Mouse (Mus musculus) kidney, adult 8-10 months (tissue): ENCODE measurements around the gene Gfod2.

Experiments used
- DNase-seq, 2 experiments: peaks; one replicate each; pipeline ENCODE4 v3.0.0; 2022

The Gfod2 gene

GRCm38 (mm10) chr8:105758277-105759108 is at the start of gene Gfod2:
Gfod2 (minus strand) TSS chr8:105758664.
- DNase-seq, result peak; percentile 97 to 99

GRCm38 (mm10) chr8:105807766-105808165 is 49.3 kb upstream of the Gfod2 start:
- peak; percentile 45 to 52 for DNase-seq

DNA sequence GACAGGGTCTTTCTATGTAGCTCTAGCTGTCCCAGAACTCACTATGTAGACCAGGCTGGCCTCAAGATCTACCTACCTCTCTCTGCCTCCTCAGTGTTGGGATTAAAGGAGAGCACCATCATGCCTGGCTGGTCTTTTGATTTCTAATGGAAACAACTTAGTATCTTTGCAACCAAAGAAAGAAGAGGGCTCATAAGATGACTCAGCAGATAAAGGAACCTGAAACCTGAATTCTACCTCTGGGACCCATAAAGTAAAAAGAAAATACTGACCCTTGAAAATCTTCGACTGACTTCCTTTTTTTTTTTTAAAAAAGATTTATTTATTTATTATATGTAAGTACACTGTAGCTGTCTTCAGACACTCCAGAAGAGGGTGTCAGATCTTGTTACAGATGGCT is 47.5 kb upstream of the Gfod2 start:
- DNase-seq, result no peak

DNA sequence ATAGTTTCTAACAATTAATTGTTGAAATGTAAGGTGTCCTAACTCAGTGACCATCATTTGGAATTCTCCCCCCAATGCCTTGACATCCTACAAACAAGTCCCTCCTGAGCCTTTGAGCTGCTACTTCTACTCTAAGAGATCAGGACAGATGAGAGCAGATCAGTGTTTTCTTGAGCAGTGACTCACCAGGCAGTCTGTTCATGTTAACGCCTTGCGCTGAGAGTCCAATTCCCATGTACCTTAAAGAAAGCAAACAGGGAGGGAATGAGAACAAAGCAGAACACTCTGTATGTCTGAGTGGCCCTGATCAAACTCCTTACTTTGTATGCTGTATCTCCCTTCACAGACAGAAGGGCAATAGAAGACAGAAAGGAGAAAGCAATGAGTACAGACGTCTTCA is 46.9 kb upstream of the Gfod2 start:
- no peak for DNase-seq

DNA sequence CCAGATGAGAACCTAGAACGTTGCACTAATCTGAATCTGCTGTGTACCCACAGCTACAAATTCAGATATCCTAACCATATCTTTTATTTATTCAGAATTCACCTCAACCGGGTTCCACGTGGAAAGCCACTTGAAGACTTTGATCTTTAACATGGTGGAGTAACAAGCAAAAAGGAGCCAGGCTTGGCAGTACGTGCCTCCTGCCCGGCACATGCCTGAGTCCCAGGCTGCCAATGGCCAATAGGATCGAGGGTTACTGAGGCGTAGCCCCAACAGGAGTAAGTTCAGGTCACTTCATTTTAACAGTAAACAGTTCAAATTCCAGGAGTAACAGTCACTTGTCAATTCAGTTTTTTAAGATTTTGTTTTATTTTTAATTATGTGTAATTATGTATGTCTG is 46.3 kb upstream of the Gfod2 start:
- DNase-seq, result peak; percentile 74 to 84

GRCm38 (mm10) chr8:105801153-105801904 is 42.9 kb upstream of the Gfod2 start:
- no peak for DNase-seq

DNA sequence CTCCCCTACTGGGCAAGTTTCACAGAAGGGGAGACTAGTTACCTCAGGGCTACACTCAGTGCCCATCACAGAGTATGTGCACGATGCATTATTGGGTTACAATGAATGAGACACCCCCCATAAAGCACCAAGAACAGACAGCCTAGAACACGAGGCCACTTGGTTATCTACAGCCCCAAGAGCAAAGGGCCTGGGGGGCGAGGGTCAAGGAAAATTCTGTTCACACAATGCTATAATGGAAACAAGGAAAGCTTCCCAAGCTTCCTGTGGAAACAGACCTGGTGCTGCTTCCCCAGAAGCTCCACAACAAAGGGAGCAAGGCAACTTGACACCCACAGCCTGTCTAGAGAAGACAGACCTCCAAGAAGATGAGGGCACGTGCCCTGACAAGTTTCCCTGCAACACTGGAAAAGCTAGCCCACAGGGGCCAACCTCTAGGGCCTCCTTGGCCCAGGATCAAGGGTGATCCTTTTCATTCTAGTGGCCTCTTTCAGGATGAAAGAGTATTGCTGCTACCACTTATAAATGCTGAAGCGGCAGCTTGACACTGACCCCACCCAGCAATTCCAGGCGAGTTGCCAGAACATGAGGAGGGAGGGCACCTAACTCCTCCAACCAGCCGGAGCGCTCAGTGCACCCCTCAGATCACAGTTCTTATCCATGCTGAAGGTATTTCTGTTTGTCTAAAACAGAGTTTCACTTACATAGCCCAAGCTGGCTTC is 40.8 kb upstream of the Gfod2 start:
- peak; percentile 88 to 90 for DNase-seq

GRCm38 (mm10) chr8:105798408-105798807 is 39.9 kb upstream of the Gfod2 start:
- no peak for DNase-seq

DNA sequence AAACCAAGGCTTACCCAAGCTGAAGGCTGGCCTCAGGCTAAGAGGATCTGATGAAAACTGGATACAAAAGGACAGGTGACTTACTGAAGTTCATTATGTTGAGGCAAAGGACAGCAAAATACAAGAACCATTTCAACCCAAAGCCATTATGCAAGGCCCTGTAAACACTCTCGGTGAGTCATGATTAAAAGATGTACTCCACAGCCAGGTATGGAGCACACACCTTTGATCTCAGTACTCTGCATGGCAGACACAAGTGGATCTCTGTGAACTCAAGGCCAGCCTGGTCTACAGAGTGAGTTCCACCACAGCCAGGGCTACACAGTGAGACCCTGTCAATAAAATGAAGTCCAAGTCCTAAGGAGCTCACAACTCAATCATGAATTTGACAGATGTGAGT is 37.3 kb upstream of the Gfod2 start:
- DNase-seq, result no peak

- no peak for DNase-seq
These were observed 35.6 kb upstream of the Gfod2 start for GRCm38 (mm10) chr8:105794009-105794598.

DNA sequence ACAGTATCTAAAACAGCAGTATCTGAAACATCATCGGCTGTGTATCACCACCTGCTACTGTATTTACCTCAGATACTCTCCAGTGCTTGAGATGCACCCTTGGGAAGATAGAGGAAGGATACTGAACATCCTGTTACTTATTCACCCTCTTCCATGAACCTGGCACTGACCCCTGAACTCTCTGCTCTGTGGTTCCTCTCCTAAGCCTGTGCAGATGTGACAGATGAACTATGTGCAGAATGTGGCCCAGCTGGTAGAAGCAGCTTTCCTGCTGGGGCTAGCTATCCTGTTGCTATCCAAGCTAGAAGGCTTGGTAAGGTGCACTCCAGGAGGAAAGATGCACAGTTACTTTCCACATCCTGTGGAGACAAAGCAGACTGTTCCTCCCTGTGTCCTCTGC is 34.9 kb upstream of the Gfod2 start:
- peak; percentile 43 to 57 for DNase-seq

DNA sequence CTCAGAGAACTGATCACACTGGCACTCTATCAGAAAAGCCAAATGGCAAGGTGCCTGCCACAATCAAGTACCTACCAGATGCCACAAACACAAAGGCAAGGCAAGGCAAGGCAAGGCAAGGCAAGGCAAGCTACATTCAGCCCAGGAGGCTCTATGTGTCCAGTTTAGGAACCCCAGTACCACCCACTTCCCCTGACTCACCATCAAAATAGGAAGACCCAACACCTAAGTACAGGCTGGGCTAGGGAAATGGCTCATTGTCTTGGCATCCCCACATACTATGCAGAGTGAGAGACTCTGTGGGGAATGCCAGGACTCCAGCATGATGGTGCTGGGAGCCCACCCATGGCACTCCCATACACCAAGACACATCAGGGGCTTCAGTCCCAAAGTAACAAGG is 31.2 kb upstream of the Gfod2 start:
- DNase-seq, result no peak

- DNase-seq, result no peak
These were observed 30.5 kb upstream of the Gfod2 start for GRCm38 (mm10) chr8:105788927-105789326.

GRCm38 (mm10) chr8:105788241-105788640 is 29.8 kb upstream of the Gfod2 start:
- DNase-seq, result peak; percentile 27 to 74

DNA sequence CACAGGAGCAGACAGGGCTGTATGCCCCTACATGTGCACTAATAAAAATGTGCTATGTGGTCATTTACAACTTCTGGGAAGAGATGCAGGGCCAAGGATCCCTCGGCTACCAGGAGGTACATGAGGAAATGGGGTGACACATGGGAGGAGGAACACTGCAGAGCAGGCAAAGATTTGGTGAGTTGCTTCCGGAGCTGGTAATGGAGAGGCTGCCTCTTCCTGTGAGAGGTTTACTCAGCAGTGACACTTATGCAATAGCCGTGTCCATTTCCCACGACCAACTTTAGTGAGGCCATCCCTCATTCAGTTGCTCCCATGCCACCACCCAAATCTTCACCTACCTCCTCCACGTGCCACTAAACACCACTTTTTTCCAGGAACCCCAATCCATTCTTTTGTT is 21.8 kb upstream of the Gfod2 start:
- no peak for DNase-seq

DNA sequence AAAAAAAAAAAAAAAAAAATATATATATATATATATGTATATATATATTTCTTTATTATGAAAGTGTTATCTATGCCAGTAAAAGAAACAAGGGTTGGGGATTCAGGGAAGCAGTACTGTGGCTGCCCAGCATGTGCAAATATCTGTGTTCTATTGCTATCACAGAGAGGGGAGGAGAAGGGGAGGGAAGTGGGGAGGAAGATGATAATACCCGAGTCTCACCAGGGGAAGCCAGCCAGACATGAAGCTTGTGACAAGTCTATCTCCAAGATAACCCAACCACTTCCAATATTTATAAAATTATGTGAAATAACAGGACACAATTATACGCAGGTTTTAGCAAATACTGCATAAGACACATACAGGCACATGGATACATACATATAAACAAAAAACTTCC is 19.4 kb upstream of the Gfod2 start:
- no peak for DNase-seq

DNA sequence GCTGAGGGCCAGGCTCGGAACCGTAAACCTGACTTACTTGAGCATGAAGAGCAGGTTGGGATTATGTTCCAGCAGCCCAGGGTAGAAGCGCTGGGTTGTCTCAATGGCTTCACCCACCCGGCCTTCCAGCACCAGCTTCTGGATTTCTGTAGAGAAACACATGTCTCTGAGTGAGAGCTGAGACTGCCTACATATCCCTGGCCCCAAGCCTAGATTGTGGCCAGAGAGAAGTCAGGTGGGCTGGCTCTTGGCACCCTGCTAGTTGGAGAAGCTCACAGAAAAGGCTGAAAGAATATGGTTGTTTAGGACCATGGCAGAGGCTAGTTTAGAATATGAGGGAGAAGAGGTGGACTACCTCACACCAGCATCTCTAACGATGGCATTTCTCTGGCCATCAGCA is 16.0 kb upstream of the Gfod2 start:
- no peak for DNase-seq

GRCm38 (mm10) chr8:105773441-105773861 is 15.0 kb upstream of the Gfod2 start:
- peak in 1 of 2 experiments; percentile 19 for DNase-seq

GRCm38 (mm10) chr8:105771398-105772175 is 13.1 kb upstream of the Gfod2 start:
- DNase-seq, result no peak

GRCm38 (mm10) chr8:105770609-105771008 is 12.1 kb upstream of the Gfod2 start:
- no peak for DNase-seq

- DNase-seq, result no peak
These were observed 10.2 kb upstream of the Gfod2 start for GRCm38 (mm10) chr8:105768485-105769257.
